Mouse (Mus musculus) left cerebral cortex, postnatal 10 days (tissue): ENCODE data around the gene Wfdc17. TPM values are rescaled to one million over a fixed set of nuclear protein-coding genes. Genes with fewer than 3 reads are reported as not detected.

ENCODE experiments used
- DNase-seq, 2 experiments: peaks; one replicate each; pipeline ENCODE4 v3.0.0; 2021 to 2022; ENCODE audit warnings: low spot score in 2 of 2, mixed read lengths in 1 of 2; ENCODE audit errors: extremely low spot score in 1 of 2
- intact Hi-C: fragments of 180-260 bp; cut with DNase I; formaldehyde crosslinking; loops from one replicate; pipeline ENCODE4 v1.15.1; 2025
- total RNA-seq, 2 experiments: library from RNA; stranded (reverse); gene quantifications; 2 replicates each; pipeline ENCODE4 v1.2.3; 2021

Wfdc17 gene
- total RNA-seq, result not detected

DNA sequence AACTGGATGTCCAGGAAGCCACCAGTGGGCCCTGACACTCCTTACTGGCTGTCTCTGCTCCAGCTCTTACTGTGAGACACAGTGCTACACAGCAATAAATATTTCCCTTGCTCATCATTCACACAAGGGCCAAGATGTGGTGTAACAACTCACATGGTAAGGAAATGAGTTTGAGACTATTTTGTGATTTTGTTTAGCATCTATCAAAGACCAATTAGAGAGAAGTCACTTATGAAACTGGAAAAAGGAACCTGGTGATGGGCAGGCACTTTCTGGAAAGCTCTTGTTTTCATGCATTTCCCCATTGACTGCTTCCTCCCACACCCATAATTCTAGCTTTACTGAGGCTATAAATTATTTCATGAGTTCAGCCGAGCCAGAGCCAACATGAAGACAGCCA, at the start of gene Wfdc17:
TSS of gene Wfdc17 (plus strand) at position 287 of the 400 bp plus-strand sequence.
- intact Hi-C loops, result loop anchor here (1.0 to 5.0 kb wide), 2 partner anchors 16 to 51 kb away; no protein-coding TSS in a partner anchor
- no peak for DNase-seq

DNA sequence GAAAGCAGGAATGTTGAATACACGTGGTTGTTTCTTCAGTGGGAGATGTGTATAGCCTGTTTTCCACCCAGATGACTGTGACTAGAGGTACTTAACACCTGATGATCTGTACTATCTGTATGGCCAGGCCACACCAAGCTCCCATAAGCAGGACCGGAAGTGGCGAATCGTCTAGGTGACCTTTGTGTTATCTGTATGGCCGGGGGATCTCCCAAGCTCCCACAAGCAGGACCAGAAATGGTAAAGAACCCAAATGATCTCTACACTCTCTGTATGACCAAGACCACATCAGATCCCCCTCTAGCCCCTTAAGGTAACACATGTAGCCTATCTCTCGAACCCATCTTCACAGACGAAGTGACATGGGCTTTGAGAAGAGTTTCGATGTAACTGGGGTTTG, 49.2 kb upstream of the Wfdc17 start:
- no peak for DNase-seq
- intact Hi-C loops, result loop anchor here (5.0 kb wide), 1 partner anchor 48 kb away; the partner anchor contains the start of gene Wfdc17

DNA sequence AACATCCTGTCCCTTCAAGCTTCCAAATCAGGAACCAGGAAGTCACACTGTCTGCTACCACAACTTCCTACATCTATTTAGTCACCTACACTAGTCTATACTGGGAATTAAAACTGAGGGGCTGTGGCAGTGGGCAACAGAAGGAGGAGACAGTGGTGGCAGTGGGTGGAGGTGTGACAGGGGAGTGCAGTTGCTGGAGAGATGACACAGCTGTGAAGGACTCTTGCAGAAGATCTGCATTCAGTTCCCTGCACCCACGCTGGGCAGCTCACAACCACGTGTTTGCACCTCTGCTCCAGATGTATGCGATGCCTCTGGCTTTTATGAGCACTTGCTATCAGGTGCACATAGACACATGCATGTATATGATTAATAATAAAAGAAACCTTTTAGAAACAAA, 46.3 kb upstream of the Wfdc17 start:
- no peak for DNase-seq
- intact Hi-C loops, result no loop called here

DNA sequence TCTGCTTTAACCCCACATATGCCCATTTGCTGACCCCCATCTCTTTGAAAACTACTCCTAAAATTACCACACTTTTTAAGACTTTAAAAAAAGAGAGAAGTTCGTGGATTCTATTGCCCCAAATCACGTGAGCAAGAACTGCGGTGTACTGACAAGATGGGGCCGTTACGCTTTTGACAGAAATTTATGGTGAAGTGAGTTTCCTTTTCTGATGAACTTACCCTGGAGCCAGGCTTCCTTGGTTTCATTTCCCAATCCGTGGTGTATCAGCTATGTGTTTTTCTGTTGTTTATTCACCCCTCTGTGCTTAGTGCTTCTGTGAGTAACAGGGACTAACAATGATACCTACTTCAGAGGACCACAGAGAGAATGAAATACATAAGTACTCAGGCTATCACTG, 45.0 kb upstream of the Wfdc17 start:
- intact Hi-C loops, result no loop called here
- no peak for DNase-seq

DNA sequence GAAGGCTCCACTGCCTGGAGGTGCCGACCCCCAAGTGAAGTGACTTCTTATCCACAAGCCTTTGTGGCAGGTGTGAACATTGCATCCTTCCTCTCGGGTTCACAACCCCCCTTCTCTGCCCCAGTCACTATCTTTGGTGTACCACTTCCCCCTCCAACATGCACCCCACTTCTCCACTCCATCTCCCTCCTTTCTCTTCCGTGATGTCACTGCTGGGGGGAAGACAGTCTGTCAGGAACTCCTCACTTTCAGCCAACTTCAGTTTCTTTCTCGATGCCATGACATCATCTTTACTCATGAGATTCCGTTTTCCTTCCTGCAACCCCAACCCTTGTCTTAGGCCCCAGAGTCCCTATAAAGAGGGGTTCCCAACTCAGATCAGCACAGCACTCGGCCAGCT, 41.6 kb upstream of the Wfdc17 start, which contains the start of gene Ccl4:
TSS of gene Ccl4 (plus strand) at position 381 of the 400 bp plus-strand sequence.
- no peak for DNase-seq
- intact Hi-C loops, result no loop called here

DNA sequence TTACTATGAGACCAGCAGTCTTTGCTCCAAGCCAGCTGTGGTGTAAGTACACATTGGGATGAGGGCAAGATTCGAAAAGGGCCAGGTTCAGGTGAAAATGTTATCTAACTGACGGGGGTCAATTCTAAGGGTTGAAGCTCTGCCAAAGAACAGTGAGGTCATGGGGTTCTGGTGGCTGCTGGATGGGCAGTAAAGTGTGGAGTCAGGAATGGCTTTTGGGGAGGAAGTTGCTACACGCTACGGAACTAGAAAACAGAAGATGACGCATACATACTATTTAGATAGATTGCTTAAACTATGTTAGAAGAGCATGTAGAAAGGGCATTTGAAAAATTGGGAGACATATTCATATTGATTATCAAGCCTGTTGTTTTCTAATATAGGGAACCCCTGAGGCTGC, 40.3 kb upstream of the Wfdc17 start:
- DNase-seq, result no peak
- intact Hi-C loops, result no loop called here

DNA sequence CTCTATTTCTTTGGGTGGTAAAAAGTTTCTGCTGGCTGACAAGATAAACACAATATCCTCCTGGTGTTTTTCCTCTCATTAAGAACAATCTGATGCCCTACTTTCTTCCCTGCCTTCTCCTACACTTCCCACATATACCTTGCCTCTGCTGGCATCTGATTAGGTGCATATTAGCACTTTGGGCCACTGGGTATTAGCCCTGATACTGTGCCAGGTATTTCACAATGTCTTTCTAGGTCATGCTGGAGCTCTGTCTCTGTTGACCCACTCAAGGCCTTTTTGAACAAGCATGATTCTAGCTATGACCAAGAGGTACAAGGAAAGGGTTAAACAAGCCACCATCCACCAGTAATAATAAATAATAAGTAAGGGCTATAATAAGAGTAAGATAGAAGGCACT, 32.0 kb upstream of the Wfdc17 start:
- intact Hi-C loops, result no loop called here
- no peak for DNase-seq

DNA sequence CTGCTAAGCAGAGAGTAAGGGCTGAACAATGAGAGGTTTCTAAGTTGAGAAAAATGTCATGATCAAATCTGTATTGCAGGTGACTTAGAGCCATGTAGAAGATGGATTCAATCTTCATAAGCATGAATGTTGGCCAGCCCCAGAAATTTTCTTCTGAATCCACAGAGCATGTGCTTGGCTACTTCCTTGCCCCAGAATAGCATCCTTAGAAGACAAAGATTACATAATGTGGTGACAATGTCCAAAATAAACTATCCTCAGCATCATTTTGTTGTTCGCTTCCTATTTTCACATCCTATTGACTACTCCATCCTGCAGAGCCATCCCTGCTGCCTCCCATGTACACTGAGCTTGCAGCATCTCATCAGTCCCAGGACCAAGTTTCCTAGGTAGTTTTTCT, 28.1 kb upstream of the Wfdc17 start:
- DNase-seq, result no peak
- intact Hi-C loops, result loop anchor here (2.0 kb wide), 1 partner anchor 21 kb away; no protein-coding TSS in a partner anchor

DNA sequence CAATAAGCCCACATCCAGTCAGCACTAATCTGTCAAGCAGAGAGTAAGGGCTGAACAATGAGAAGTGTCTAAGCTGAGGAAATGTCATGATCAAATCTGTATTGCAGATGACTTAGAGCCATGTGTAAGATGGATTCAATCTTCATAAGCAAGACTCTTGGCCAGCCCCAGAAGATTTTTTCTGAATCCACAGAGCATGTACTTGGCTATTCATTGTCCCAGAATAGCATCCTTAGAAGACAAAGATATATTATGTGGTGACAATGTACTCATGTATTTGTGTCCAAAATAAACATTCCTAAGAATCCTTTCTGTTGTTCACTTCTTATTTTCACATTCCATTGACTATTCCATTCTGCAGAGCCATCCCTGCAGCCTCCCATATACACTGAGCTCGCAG, 13.9 kb upstream of the Wfdc17 start:
- intact Hi-C loops, result no loop called here

DNA sequence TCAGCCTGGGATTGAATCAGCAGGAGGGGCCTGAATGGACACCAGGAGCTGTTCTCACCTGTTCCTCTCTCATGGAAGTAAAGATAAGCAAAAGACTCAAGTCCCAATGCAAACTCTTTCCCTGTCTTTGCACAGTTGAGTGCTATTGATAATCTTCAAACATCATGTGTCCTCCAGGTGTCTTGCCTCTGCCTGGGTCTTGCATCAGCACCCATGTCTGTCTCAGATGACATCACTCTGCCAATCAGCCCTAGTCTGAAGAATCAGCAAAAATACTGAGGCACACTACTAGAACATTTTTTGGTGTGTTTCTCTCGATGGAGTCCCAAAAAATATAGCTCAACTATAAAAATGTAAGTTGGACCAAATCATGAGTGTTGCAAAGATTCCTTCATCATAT, 11.8 kb upstream of the Wfdc17 start:
- intact Hi-C loops, result no loop called here

More for the DNA sequence above, 13.9 kb upstream of the Wfdc17 start:
- no peak for DNase-seq

DNA sequence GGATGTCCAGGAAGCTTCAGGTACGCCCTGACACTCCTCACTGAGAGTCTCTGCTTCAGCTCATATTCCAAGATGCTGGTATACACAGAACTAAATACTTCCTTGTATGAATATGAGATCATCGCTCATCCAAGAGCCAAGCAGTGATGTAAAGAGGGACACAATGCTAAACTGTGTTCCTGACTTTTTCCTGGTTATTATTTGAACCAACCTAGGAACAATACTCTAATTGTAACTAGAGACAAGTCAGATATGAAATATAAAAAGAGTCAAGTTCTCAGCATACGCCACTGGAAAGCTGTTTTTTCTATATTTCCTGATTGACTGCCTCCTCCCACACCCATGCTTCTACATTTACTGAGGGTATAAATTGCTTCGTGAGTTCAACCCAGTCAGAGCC, 4.9 kb downstream of the Wfdc17 start, which contains the start of gene Wfdc18:
TSS of gene Wfdc18 (plus strand) at position 301 of the 400 bp plus-strand sequence.
- DNase-seq, result no peak
- intact Hi-C loops, result no loop called here

More for the DNA sequence above, 11.8 kb upstream of the Wfdc17 start:
- DNase-seq, result no peak

DNA sequence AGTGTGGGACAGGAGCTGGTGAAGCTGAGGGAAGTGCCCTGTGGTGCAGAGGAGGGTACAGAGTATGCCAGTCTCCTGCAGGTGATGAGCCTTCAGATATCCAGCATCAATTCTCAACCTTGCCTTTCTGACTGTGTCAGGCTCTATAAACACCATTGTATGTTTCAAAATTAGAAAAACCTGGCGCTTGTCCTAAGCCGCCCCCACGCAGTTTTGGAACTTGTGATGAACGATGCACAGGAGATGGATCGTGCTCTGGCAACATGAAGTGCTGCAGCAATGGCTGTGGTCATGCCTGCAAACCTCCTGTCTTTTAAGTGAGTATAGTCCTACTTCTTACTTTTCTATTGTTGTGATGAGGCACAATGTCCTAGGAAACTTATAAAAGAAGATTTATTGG, 5.9 kb downstream of the Wfdc17 start:
- intact Hi-C loops, result no loop called here

DNA sequence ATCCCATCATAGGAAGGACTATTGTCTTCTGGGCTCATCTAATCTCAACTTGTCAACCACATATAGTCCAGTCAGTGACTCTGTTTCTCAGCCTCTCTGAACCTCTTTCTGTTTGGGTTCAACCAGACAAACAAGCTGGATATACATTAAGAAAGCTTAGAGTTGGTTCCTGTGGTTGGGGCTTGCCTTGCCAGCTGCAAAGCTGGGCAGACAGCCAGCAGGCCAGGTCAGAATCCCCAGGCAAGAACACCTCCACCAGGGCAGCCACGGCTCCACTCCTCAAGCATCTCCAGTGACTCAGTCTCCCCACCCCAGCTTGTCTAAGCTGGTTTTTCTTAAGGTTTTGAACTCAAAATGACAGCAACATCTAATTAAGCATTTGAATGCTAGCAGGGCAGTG, 8.9 kb downstream of the Wfdc17 start:
- DNase-seq, result no peak
- intact Hi-C loops, result no loop called here

More for the DNA sequence above, 5.9 kb downstream of the Wfdc17 start:
- DNase-seq, result no peak

DNA sequence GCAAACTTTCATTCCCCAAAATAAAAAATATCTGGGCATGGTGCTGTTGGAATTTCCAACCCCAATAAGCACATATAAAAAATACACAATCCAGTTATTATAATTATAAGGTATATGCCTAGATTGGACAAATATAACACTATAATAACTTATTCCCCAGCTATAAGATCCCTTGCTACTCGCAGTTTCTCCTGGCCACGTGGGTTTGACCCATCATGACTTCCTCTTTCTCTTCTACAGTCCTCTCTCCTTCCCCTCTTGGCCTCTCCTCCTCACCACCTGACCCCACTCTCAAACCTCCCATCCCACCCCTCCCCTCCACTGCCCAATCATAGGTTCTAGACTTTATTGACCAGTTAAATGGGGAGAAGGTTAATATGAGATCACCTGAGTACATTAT, 10.1 kb downstream of the Wfdc17 start:
- intact Hi-C loops, result no loop called here

DNA sequence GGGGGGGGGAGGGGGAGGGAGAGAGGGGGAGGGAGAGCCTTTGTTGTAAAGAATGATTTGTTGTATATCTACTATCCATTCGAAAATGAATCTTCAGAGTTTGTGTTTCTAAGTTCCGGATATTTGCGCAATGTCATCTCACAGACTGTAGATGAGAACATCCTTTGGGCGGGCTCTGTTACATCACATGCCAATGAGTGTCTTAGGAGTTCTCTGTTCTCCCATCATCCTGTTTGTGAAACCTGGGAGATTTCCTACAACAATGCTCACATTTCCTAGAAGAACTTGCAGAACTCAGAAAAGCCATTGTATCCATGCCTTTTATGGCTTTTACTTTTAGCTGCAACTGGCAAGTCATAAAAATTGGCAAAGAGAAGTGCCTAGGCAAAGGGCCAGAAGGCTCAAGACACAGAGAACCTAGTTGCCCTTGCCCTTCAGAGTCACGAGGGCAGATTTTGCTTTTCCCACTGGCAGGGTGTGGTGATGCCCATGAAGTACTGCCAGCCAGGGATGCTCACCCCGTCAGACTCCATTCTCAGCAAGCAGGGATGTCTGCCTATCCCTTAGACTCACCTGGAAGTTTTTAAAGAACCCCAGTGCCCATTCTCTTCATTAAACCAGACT, 13.4 kb downstream of the Wfdc17 start:
- intact Hi-C loops, result no loop called here

More for the DNA sequence above, 10.1 kb downstream of the Wfdc17 start:
- no peak for DNase-seq

DNA sequence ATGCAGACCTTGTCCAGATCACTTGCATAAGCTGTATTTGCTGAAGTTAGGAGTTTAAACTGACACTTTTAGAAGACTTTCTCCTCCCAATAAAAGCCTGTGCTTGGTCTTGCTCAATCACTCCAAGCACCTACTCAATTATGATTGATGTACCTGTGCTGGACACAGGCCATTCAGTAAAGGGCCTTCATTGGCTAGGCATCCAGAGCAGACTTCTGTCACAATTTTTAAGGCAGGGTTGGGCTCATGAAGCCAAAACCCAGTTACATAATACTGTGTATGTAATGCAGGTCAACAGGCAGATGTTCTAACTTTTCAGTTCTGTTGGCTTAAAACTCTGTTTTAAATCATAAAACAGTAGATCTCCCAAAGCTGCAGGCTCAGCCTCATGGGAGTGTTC, 17.0 kb downstream of the Wfdc17 start:
- intact Hi-C loops, result no loop called here
- DNase-seq, result no peak

More for the DNA sequence above, 13.4 kb downstream of the Wfdc17 start:
- no peak for DNase-seq

DNA sequence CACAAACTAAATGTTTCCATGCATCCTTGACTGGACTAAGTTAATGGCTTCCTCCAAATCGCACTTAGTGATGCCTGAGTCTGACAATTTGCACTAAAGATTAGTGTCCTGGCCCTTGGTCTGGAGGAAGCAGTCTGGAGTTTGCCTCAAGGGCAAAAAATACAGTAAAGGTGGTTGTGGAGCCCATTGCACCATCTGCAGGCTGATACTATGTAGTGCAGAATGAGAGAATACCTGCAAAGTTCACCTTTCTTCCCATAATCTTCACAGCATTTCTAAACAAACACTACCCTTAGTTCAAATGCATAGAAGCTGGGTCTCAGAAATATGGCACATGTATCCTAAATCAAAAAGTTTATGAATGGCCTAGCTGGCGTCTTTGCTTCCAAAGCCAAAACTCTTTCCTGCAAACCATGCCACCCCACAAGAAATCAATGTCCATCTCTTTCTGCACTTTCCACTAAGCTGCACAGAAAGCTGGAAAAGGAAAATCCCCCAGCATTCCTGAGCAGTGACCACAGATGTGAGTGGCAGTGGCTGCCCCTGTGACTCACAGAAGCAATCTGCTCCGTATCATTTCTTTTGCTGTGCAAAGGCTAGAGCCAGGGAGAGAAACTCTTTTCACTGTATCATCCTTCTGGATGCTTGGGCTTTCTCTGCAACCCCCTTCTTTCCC, 25.1 kb downstream of the Wfdc17 start:
- intact Hi-C loops, result no loop called here
- no peak for DNase-seq

DNA sequence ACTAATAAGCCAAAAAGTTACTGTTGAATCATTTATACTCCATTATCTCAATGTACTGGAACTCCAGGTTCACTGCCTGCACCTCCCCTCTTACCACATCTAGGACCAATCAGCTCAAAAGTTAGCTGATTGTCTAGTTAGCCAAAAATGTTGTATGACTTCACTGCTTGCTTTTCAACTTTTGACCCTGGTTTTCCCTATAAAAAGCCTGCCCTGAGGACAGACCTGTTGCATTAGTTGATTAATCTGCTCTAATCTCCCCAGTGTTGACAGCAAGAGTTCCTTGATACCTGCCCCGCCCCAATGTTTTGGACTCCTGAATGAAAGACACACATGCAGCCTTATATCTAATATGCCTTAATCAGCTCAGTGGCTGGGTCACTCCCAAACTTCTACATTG, 27.3 kb downstream of the Wfdc17 start:
- no peak for DNase-seq
- intact Hi-C loops, result no loop called here

DNA sequence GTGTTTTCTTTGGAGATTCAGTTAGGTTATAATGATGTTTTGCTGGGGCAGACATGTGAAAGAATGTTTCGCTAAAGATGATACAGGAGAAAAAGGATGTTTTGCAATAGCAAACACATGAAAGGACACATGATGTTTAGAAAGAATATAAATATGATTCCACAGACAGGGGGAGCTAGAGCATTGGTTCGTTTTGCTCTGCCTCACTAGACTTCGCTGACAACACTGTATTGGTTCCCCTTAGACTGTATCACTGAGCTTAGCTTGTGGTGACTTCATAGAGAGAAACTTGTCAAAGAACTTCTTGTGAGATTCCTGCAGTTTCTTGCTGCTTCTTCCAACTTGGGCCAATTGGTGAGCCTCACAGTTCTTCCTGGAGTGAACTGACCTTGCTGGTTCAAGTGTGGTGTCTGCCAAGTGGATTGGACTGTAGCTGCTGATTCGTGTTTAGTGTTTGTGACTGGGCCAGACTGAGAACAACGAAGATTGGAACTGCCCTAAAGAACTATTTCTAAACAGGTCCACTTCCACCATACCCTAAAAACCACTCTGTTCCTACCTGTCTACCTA, 29.4 kb downstream of the Wfdc17 start:
- intact Hi-C loops, result no loop called here
- no peak for DNase-seq

DNA sequence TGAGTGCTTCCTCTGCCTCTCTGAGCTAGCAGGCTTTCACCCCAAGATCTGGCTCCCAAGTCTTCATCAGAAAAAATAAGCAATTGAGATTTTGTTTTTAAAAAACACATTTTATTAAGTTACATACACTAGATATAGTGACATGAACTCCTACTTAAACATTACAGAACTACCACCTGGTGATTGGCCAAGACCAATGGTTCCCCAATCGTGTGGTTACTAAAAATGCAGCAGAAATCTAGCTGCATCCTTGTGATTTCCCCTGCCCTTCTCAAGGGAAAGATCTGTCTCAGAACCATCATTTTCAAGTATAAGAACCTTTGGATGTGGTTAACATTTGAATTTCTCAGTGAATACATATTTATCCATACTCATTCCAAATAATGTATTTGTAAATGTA, 30.4 kb downstream of the Wfdc17 start:
- no peak for DNase-seq
- intact Hi-C loops, result no loop called here
